Mouse (Mus musculus) heart, adult 2 months (tissue): Measurements from ENCODE around the gene Steap3.

Source experiments
- CTCF ChIP-seq: fragments of 200-600 bp; IDR thresholded peaks from 2 replicates; pipeline ENCODE4 v1.8.1; 2022; ENCODE audit warnings: antibody characterized with exemption, mild to moderate bottlenecking, moderate library complexity
- POLR2A ChIP-seq: fragments of 200-500 bp; IDR thresholded peaks from 2 replicates; pipeline ENCODE4 v1.6.1; 2011; ENCODE audit warnings: mild to moderate bottlenecking, low read depth, low read length, control low read depth; ENCODE audit not compliant: insufficient read depth

DNA sequence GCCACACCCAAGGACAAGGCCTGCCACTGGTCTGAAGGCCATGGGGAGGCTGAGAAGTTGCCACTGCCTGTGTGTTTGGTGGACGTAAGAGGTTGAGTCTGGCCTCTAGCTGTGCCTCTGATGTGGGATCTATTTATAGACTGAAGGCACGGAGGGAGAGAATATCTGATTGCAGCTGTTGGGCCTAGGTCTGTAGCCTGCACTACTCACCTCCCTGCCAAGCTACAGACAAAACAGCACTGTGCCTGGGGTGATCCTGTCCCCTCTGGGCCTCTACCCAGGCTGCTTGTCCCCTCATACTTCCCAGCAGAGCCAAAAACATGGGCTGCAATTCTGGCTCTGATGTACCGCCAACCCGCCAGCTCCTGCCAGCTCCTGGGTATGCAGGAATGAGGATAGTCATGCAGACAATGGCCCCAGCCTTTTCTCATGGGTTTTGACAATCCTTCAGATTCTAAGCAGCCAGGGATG, 26.8 kb downstream of the Steap3 start:
- TF ChIP-seq CTCF (no peak), POLR2A (no peak)
